Mouse (Mus musculus): ENCODE results near the gene Eif4enif1.

DNA sequence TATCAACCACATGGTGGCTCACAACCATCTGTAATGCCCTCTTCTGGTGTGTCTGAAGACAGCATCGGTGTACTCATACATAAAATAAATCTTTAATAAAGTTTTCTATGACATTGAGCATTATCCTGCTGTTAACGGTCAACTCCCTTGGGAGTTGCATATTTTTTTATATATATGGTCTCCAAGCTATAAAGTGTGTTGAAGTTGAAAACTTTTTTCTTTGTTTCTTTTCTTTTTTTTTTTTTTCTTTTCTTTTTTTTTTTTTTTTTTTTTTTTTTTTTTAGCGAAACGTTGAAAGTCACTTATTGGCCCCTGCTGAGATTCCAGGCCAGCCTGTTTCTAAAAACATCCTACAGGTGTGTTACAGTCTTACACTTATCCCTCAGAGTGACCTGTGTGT, 31.5 kb downstream of the Eif4enif1 start:
- TF ChIP-seq POLR2A (IDR thresholded peaks at IDR 0.05; ENCODE audit: low read depth, low read length), result no peak
- no peak for TF ChIP-seq CTCF (conservative IDR thresholded peaks at IDR 0.05; ENCODE audit: insufficient read depth, insufficient read length, low read depth, low read length)

All from kidney, adult 2 months (tissue).